Mouse (Mus musculus) C2C12 (cell line): Measurements from ENCODE around the gene AA467197. TPM values are rescaled to one million over a fixed set of nuclear protein-coding genes. Genes with fewer than 3 reads are reported as not detected.
A peak's percentile ranks its signal among the peaks of the same experiment; 100 is the strongest.

Experiments used
- H3K27me3 ChIP-seq: one replicate; pipeline ENCODE4 v1.6.1; 2011; ENCODE audit not compliant: control insufficient read depth, insufficient read depth, insufficient read length
- H3K36me3 ChIP-seq: one replicate; pipeline ENCODE4 v1.6.1; 2011; ENCODE audit not compliant: control insufficient read depth, insufficient read depth
- H3K4me3 ChIP-seq: one replicate; pipeline ENCODE4 v1.5.1; 2011; ENCODE audit warnings: mild to moderate bottlenecking, control low read depth; ENCODE audit not compliant: poor library complexity, insufficient read depth, severe bottlenecking
- H3K79me2 ChIP-seq: one replicate; pipeline ENCODE4 v1.6.1; 2011; ENCODE audit not compliant: control insufficient read depth, insufficient read depth
- H3K79me3 ChIP-seq: one replicate; pipeline ENCODE4 v1.6.1; 2011; ENCODE audit warnings: low read depth, control low read depth
- H3ac ChIP-seq: one replicate; pipeline ENCODE3; 2011; ENCODE audit warnings: low read depth; ENCODE audit not compliant: control insufficient read depth, insufficient read length
- CEBPB ChIP-seq: IDR thresholded peaks from one replicate; pipeline ENCODE4 v1.6.1; 2011; ENCODE audit warnings: low read depth, mild to moderate bottlenecking, control low read depth, moderate library complexity
- CTCF ChIP-seq: IDR thresholded peaks from one replicate; pipeline ENCODE4 v1.5.1; 2011; ENCODE audit not compliant: control insufficient read depth, insufficient read depth, insufficient read length
- FOSL1 ChIP-seq: IDR thresholded peaks from one replicate; pipeline ENCODE4 v1.8.0; 2011; ENCODE audit warnings: mild to moderate bottlenecking, low read length; ENCODE audit not compliant: poor library complexity, insufficient read depth, severe bottlenecking
- MAX ChIP-seq: IDR thresholded peaks from one replicate; pipeline ENCODE4 v1.6.1; 2011; ENCODE audit warnings: mild to moderate bottlenecking, control low read depth
- MYOD1 ChIP-seq: IDR thresholded peaks from one replicate; pipeline ENCODE4 v1.6.1; 2011; ENCODE audit warnings: low read depth; ENCODE audit not compliant: control insufficient read depth, insufficient read length
- MYOG ChIP-seq: IDR thresholded peaks from one replicate; pipeline ENCODE4 v1.6.1; 2011; ENCODE audit not compliant: control insufficient read depth, insufficient read length; ENCODE audit errors: extremely low read depth
- USF1 ChIP-seq: IDR thresholded peaks from one replicate; pipeline ENCODE4 v1.6.1; 2011; ENCODE audit warnings: low read depth, mild to moderate bottlenecking, control low read depth, moderate library complexity
- polyA plus RNA-seq: library from polyadenylated mRNA; unstranded; fragments of >200 nt; fragmentation: generic; extraction: Trizol; gene quantifications from one replicate; pipeline ENCODE4 v1.2.1, GENCODE M21; 2012; ENCODE audit warnings: missing spikeins

Gene AA467197
- polyA plus RNA-seq, 1 experiment: 0.32 TPM

DNA sequence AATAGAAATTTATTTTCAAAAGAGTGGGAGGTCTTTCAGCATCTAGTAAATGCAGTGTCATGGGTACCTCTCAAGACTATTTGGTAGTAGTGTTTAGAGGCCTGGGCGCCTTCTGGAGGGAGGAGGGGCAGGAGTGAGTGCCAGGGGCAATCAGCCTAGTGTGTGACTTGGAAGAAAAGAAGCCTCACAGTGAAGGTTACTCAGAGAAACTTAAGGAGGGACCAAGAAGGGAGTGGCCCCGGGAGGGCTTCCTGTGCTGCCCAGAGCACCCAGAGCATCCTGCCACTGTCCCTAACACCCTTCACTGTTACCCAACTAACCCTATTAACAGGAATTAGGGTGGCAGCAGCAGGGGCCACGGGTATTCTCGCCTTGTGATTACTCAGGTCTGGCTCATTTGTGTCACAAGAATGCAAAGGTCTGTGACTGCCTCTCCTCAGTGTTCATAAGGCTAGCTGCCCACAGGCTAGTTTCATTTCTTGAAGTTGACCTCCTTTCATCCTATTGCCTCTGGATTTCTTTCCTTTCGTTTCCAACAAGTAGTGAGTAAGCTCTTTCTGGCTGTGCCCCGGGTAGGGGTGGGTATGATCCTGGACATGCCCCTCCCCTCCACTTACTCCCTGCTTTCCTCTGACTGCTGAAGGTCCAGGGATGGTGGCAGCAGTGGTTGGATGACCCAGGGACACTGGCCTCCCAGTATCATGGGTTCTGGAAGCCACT is 28.6 kb downstream of the AA467197 start:
- no peak overlapping the region for H3K4me3 ChIP-seq

DNA sequence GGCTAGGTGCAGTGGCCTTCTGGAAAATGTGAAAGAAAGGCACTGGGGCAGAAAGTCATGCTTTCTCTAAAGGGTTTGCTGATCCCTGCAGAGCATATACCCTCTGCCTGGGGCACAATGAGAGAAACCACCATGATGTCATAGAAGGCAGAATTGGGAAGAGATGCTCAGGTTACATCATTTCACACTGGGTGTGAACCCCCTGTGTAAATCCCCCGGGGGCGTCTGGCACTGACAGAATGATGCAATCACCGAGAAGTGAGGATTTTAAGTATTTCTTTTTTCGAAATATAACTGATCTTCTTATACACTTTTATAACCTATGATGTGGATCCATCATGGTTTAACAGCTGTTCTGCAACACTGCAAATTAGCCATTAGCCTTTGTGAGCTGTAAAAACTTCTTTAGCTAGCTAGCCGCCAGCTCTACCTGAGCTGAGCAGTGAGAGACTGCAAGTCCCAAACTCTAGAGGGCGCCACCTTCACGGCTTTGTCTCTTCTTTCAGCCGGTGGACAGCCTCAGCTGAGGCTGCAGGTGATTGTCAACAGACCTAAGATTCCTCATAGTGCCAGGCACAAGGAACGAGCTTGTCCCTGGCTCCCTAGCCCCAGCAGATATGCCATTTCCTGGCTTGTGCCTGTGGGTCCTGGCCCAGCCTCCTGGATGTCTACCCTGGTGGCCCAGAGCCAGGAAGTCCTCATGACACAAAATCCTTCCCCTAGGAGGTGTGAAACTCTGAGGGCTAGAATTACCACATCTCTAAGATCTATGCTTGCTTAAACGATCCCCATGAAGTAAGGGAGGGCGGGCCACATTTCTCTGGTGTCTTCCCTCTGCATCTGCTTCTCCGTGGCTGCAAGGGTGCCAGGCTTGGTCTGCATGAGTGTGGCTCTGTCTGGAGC is 29.4 kb downstream of the AA467197 start:
- Histone ChIP-seq H3ac (no peak overlapping the region), H3K79me3 (no peaks in the 10 kb centered on the region), H3K36me3 (no peaks in the 10 kb centered on the region), H3K79me2 (no peaks in the 10 kb centered on the region), H3K4me3 (no peak overlapping the region), H3K27me3 (no peaks in the 10 kb centered on the region)
- no peak for TF ChIP-seq FOSL1
- peak; percentile 46 for TF ChIP-seq CEBPB

More for the DNA sequence above, 28.6 kb downstream of the AA467197 start:
- Histone ChIP-seq H3K79me3 (no peaks in the 10 kb centered on the region), H3K27me3 (no peaks in the 10 kb centered on the region), H3K79me2 (no peaks in the 10 kb centered on the region), H3K36me3 (no peaks in the 10 kb centered on the region), H3ac (no peak overlapping the region)
- no peak for TF ChIP-seq CTCF
- no peak for TF ChIP-seq MYOG
- TF ChIP-seq FOSL1: no peak
- no peak for TF ChIP-seq CEBPB
- TF ChIP-seq MAX: no peak
- TF ChIP-seq MYOD1: no peak

DNA sequence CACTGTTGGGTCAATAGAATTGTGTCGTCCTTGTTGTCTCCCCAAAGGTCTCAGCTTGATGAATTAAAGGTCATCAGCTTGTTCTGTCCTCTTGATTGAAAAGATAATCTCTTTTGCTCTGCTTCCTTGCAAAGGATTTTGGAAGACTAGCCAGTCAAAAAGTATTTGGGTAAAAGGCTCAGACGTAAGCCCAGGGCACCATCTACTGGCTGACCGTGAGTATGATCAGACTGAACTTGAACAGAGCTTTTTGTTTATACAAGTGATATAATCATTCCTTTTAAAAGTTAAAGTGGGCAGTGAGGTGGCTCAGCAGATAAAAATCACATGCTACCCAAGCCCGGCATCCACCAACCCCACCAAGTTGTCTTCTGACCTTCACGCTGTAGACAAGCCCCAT is 31.1 kb downstream of the AA467197 start:
- no peak for TF ChIP-seq MYOG
- TF ChIP-seq MAX: no peak
- TF ChIP-seq USF1: no peak
- peak; percentile 23 for TF ChIP-seq CTCF
- H3K4me3 ChIP-seq: no peak overlapping the region
- no peaks in the 10 kb centered on the region for H3K79me2 ChIP-seq
- H3K79me3 ChIP-seq: no peaks in the 10 kb centered on the region
- no peaks in the 10 kb centered on the region for H3K36me3 ChIP-seq
- no peaks in the 10 kb centered on the region for H3K27me3 ChIP-seq
- no peak overlapping the region for H3ac ChIP-seq

DNA sequence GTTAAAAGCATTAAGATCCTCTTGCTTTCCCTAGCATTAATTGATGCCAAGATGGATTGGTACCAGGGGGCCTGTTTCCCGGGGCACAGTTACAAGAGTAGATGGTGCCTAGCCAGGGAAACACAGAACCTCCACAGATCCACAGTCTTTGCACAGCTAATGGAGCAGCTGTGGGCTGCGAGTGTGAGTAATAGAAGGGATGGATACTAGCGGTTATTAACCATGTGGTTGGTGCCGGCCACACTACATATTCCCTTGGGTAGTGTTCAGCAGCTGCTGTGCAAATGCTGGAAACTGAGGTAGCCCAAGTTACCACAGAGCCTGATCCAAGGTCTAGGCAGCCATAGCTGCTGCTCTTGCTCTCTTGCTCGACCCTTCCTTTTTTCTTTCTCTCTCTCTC is 34.9 kb downstream of the AA467197 start:
- no peaks in the 10 kb centered on the region for H3K27me3 ChIP-seq
- no peaks in the 10 kb centered on the region for H3K79me2 ChIP-seq
- no peaks in the 10 kb centered on the region for H3K79me3 ChIP-seq
- H3K36me3 ChIP-seq: no peaks in the 10 kb centered on the region
- TF ChIP-seq FOSL1 (no peak), MAX (no peak), CEBPB (no peak), MYOG (no peak), MYOD1 (peak; percentile 92), USF1 (no peak)
- no peak overlapping the region for H3ac ChIP-seq
- H3K4me3 ChIP-seq: no peak overlapping the region

DNA sequence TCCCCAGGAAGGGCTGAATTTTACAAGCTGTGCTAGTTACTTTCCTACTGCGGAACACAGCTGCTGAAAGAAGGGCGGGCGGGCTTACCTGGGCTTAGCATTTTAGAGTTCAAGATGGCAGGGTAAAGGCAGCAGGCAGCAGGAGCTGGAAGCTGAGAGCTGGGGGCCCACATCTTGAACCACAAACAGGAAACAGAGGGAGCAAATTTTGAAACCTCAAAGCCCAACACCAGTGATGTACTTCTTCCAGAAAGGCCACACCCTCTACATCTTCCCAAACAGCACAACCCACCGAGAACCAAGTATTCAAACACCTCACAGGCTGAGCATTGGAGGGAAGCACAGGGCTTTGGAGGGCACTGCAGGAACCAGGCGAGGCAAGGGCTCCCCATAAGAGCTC is 36.1 kb downstream of the AA467197 start:
- H3ac ChIP-seq: no peak overlapping the region
- H3K79me2 ChIP-seq: no peaks in the 10 kb centered on the region
- no peaks in the 10 kb centered on the region for H3K27me3 ChIP-seq
- H3K4me3 ChIP-seq: no peak overlapping the region
- no peaks in the 10 kb centered on the region for H3K79me3 ChIP-seq
- no peaks in the 10 kb centered on the region for H3K36me3 ChIP-seq
- TF ChIP-seq MAX (no peak), FOSL1 (no peak), USF1 (no peak), CEBPB (no peak), MYOD1 (no peak), MYOG (no peak), CTCF (no peak)

DNA sequence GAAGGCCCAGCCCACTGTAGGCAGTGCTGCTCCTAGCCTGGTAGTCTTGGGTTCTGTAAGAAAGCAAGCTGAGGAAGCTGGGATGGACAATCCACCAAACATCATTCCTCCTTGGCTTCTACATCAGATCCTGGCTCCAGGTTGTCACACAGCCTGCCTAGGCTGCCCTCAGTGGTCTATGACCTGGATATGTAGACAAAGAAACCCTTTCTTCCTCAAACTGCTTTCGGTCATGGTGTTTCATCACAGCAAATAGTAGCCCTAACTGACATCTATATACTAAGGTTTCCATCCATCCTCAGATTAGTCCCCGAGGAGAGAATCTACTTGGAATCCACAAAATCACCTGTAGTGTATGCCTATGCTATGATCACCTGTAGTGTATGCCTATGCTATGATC is 38.3 kb downstream of the AA467197 start:
- Histone ChIP-seq H3K27me3 (no peaks in the 10 kb centered on the region), H3K79me2 (no peaks in the 10 kb centered on the region), H3K79me3 (no peaks in the 10 kb centered on the region), H3ac (no peak overlapping the region), H3K36me3 (no peaks in the 10 kb centered on the region), H3K4me3 (no peak overlapping the region)
- TF ChIP-seq FOSL1 (no peak), CEBPB (no peak), CTCF (no peak), USF1 (no peak), MYOG (no peak), MAX (no peak), MYOD1 (no peak)
